Mouse (Mus musculus): Measurements from ENCODE around the gene Rab3a.

The Rab3a gene
- long read RNA-seq, experiment 1, transcript Rab3a-201 (5 exons, 1,363 nt): major isoform, 26 of 44 reads
- long read RNA-seq, experiment 1, partial matches to known transcripts: 2 of 44 reads
- long read RNA-seq, experiment 1, other reads (novel, unspliced or antisense): 16 of 44 reads
- long read RNA-seq, experiment 2, transcript Rab3a-201 (5 exons, 1,363 nt): major isoform, 42 of 70 reads
- long read RNA-seq, experiment 2, partial matches to known transcripts: 2 of 70 reads
- long read RNA-seq, experiment 2, other reads (novel, unspliced or antisense): 24 of 70 reads

- intact Hi-C loops (cut with DNase I): no loop called here
Measured at GRCm38 (mm10) chr8:70754043-70754870, at the start of gene Rab3a. TSS of gene Rab3a (plus strand) at chr8:70754679.

- intact Hi-C loops (cut with DNase I): loop anchor here (10.0 kb wide), 1 partner anchor 53 kb away; no protein-coding TSS in a partner anchor
Measured at GRCm38 (mm10) chr8:70708281-70708680, 46.2 kb upstream of the Rab3a start.

- intact Hi-C loops (cut with DNase I): loop anchor here (10.0 kb wide), 1 partner anchor 55 kb away; no protein-coding TSS in a partner anchor
Measured at GRCm38 (mm10) chr8:70709794-70710193, 44.7 kb upstream of the Rab3a start.

GRCm38 (mm10) chr8:70710296-70710695, 44.2 kb upstream of the Rab3a start:
- intact Hi-C loops (cut with DNase I): no loop called here

GRCm38 (mm10) chr8:70711041-70711440, 43.4 kb upstream of the Rab3a start:
- intact Hi-C loops (cut with DNase I): no loop called here

- intact Hi-C loops (cut with DNase I): no loop called here
Measured at GRCm38 (mm10) chr8:70713991-70714390, 40.5 kb upstream of the Rab3a start.

GRCm38 (mm10) chr8:70715086-70715485, 39.4 kb upstream of the Rab3a start:
- intact Hi-C loops (cut with DNase I): no loop called here

GRCm38 (mm10) chr8:70716521-70717400, 37.7 kb upstream of the Rab3a start:
- intact Hi-C loops (cut with DNase I): no loop called here

GRCm38 (mm10) chr8:70718297-70718696, 36.2 kb upstream of the Rab3a start, which contains the start of gene Gm3336:
TSS of gene Gm3336 (plus strand) at chr8:70718543.
- intact Hi-C loops (cut with DNase I): no loop called here

- intact Hi-C loops (cut with DNase I): loop anchor here (2.0 to 5.0 kb wide), 2 partner anchors 33 to 122 kb away; no protein-coding TSS in a partner anchor
Measured at GRCm38 (mm10) chr8:70719796-70720270, 34.6 kb upstream of the Rab3a start.

GRCm38 (mm10) chr8:70720739-70721138, 33.7 kb upstream of the Rab3a start:
- intact Hi-C loops (cut with DNase I): loop anchor here (2.0 to 5.0 kb wide), 2 partner anchors 32 to 122 kb away; no protein-coding TSS in a partner anchor

- intact Hi-C loops (cut with DNase I): loop anchor here (2.0 to 5.0 kb wide), 2 partner anchors 31 to 121 kb away; no protein-coding TSS in a partner anchor
Measured at GRCm38 (mm10) chr8:70721601-70722000, 32.9 kb upstream of the Rab3a start.

GRCm38 (mm10) chr8:70723486-70724210, 30.8 kb upstream of the Rab3a start, which contains the start of gene Pde4c:
TSS of gene Pde4c (plus strand) at chr8:70723720.
- intact Hi-C loops (cut with DNase I): loop anchor here (5.0 kb wide), 1 partner anchor 119 kb away; no protein-coding TSS in a partner anchor

GRCm38 (mm10) chr8:70724216-70724615, 30.3 kb upstream of the Rab3a start:
- intact Hi-C loops (cut with DNase I): loop anchor here (5.0 kb wide), 1 partner anchor 118 kb away; no protein-coding TSS in a partner anchor

GRCm38 (mm10) chr8:70725792-70726447, 28.6 kb upstream of the Rab3a start:
- intact Hi-C loops (cut with DNase I): no loop called here

- intact Hi-C loops (cut with DNase I): no loop called here
Measured at GRCm38 (mm10) chr8:70726721-70727120, 27.8 kb upstream of the Rab3a start.

GRCm38 (mm10) chr8:70729808-70730475, 24.5 kb upstream of the Rab3a start:
- intact Hi-C loops (cut with DNase I): no loop called here

- intact Hi-C loops (cut with DNase I): no loop called here
Measured at GRCm38 (mm10) chr8:70730956-70731355, 23.5 kb upstream of the Rab3a start.

GRCm38 (mm10) chr8:70737705-70738104, 16.8 kb upstream of the Rab3a start:
- intact Hi-C loops (cut with DNase I): no loop called here

Data from adrenal gland (tissue).